Mouse (Mus musculus) midbrain, embryonic 14.5 days (tissue): ENCODE results near the gene Sp3. TPM values are rescaled to one million over a fixed set of nuclear protein-coding genes. Genes with fewer than 3 reads are reported as not detected.

Experiments
- ATAC-seq: fragments of 200-750 bp; cut with Nextera tagmentation; 2 replicates; pipeline ENCODE4 v1.8.0; 2017; ENCODE audit warnings: moderate number of reproducible peaks, moderate library complexity; ENCODE audit not compliant: low FRiP score, low TSS enrichment
- DNase-seq: peaks from one replicate; pipeline ENCODE4 v3.0.0-alpha.2; 2015
- H3K27ac ChIP-seq: fragments of 300-500 bp; sonication (generic); replicated peaks from 2 replicates; pipeline ENCODE4 v1.5.1; 2014; ENCODE audit warnings: mild to moderate bottlenecking, low read depth, low read length, moderate library complexity
- H3K27me3 ChIP-seq: fragments of 300-500 bp; sonication (generic); 2 replicates; pipeline ENCODE4 v1.6.1; 2014; ENCODE audit warnings: low read length, control low read depth, mixed read lengths; ENCODE audit not compliant: control insufficient read depth, insufficient read depth
- H3K36me3 ChIP-seq: fragments of 300-500 bp; sonication (generic); 2 replicates; pipeline ENCODE4 v1.6.1; 2014; ENCODE audit warnings: low read length, control low read depth; ENCODE audit not compliant: control insufficient read depth, insufficient read depth
- H3K4me1 ChIP-seq: fragments of 300-500 bp; sonication (generic); 2 replicates; pipeline ENCODE4 v1.6.1; 2014; ENCODE audit warnings: mild to moderate bottlenecking, antibody characterized with exemption, low read length, control low read depth; ENCODE audit not compliant: control insufficient read depth, insufficient read depth
- H3K4me2 ChIP-seq: fragments of 300-500 bp; sonication (generic); 2 replicates; pipeline ENCODE4 v1.6.1; 2014; ENCODE audit warnings: mild to moderate bottlenecking, low read length, moderate library complexity
- H3K4me3 ChIP-seq: fragments of 300-500 bp; sonication (generic); replicated peaks from 2 replicates; pipeline ENCODE4 v1.5.1; 2014; ENCODE audit warnings: low read depth, low read length
- H3K9ac ChIP-seq: fragments of 300-500 bp; sonication (generic); replicated peaks from 2 replicates; pipeline ENCODE4 v1.6.1; 2014; ENCODE audit warnings: mild to moderate bottlenecking, low read length, moderate library complexity
- H3K9me3 ChIP-seq: fragments of 300-500 bp; sonication (generic); 2 replicates; pipeline ENCODE4 v1.6.1; 2016; ENCODE audit warnings: low read length, control low read depth, mixed read lengths; ENCODE audit not compliant: control insufficient read depth
- WGBS: fragments of 180-500 bp; shearing (Covaris S2); extraction: QIAGEN DNeasy Blood & Tissue Kit; methylation state at CpG from one replicate; pipeline ENCODE4 v1.1.7; 2014; 5-methylcytosine and 5-hydroxymethylcytosine counted together
- polyA plus RNA-seq: library from polyadenylated mRNA; unstranded; fragments of >200 nt; fragmentation: Nextera tagmentation; extraction: Ambion mirVana; gene quantifications from 2 replicates; pipeline ENCODE4 v1.2.1, GENCODE M21; 2014

Sp3 gene
- polyA plus RNA-seq, 1 experiment from 2014 or later = 61.5 TPM

DNA sequence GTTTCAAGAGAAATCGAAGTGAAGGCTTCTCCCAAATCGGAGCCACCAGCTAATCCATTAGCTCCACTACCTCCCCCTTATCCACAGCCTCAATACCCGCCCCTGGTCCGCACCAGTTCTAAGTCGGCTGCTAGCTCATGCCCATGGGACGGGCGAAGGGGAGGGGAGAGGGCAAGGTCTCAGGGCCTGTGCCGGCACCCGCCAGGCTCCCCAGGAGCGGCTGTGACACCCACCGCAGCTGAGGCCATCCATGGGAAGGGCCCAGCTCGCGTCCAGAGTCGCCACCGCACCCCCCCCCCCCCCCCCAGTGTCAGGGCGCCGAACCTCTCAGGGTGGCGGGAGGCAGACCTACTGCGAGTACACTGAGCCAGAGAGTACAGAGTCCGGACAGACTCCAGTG is 32.4 kb upstream of the Sp3 start:
- Histone ChIP-seq H3K4me1 (no peaks in the 10 kb centered on the region), H3K9ac (no peak overlapping the region), H3K36me3 (no peaks in the 10 kb centered on the region), H3K4me2 (no peak overlapping the region), H3K4me3 (no peak overlapping the region), H3K27ac (no peak overlapping the region), H3K27me3 (no peaks in the 10 kb centered on the region), H3K9me3 (peaks cover 5% of the 10 kb centered on the region; the same call in 1 of the 2 replicates)
- DNase-seq (peak; percentile 85), ATAC-seq (no peak)
- WGBS = 77% methylated on average over 20 of the region's 20 CpGs

DNA sequence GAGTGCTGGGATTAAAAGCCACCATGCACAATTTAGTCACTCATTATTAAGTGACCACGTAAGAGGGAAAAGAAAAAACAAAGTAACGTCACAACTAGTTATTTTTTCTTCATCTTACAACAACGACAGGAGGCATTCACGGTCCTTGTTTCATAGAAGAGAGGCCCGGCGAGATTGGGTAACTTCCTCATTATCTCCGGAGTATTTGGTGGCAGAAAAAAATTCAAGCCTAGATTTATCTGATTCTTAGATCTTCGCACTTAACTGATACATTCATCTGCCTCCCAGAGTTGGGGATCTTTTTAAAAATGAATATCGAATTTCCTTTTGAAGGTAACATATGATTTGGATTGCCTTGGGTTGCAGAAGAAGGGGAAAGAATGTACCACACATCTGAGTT is 27.2 kb upstream of the Sp3 start:
- Histone ChIP-seq H3K4me2 (no peak overlapping the region), H3K4me1 (peaks cover 16% of the 10 kb centered on the region), H3K9ac (no peak overlapping the region), H3K27ac (no peak overlapping the region), H3K36me3 (no peaks in the 10 kb centered on the region), H3K9me3 (peaks cover 5% of the 10 kb centered on the region; the same call in 1 of the 2 replicates), H3K27me3 (no peaks in the 10 kb centered on the region), H3K4me3 (no peak overlapping the region)
- 92% methylated on average over 9 of the region's 9 CpGs for WGBS
- no peak for ATAC-seq
- DNase-seq = no peak

DNA sequence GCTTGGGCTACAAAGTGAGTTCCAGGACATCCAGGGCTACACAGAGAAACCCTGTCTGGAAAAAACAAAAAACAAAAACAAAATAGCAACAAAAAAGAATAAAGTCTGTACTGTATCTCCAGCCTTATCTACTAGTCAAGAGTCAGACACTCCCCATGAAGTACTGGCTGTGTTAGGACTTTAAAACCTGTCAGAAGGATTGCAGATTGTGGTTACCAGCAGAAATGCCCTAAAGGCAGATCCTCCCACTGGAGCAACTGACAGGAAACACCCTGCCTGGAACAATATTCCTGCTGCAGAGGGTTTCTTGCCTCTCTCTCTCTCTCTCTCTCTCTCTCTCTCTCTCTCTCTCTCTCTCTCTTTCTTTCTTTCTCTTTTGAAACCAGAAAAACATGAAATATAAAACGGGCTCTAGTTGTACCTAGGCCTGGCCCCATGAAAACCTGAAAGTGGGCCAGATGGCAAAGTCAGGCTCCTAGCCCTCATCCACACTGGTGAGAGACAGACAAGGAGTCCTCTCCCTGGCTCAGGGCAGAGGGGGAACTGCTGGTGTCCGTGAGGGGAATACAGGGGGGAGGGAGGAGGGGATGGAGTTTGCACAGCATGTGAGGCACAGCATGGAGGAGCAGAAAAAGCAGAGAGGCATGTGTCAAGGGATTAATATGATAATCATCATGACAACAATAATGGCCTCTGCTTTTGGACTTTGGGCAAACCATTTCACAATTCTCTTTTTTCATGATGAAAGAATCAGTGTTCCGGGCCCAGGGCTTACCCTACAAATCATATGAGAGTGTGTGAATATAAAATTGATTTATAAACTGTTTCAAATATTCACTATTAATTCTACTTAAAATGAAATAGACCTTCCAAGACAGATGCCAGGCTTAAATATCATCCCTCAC is 25.6 kb upstream of the Sp3 start:
- peak; percentile 33 for DNase-seq
- 45% methylated on average over 3 of the region's 3 CpGs for WGBS
- H3K27ac ChIP-seq = peak overlapping the region; percentile 37; the same call in 1 of the 2 replicates

DNA sequence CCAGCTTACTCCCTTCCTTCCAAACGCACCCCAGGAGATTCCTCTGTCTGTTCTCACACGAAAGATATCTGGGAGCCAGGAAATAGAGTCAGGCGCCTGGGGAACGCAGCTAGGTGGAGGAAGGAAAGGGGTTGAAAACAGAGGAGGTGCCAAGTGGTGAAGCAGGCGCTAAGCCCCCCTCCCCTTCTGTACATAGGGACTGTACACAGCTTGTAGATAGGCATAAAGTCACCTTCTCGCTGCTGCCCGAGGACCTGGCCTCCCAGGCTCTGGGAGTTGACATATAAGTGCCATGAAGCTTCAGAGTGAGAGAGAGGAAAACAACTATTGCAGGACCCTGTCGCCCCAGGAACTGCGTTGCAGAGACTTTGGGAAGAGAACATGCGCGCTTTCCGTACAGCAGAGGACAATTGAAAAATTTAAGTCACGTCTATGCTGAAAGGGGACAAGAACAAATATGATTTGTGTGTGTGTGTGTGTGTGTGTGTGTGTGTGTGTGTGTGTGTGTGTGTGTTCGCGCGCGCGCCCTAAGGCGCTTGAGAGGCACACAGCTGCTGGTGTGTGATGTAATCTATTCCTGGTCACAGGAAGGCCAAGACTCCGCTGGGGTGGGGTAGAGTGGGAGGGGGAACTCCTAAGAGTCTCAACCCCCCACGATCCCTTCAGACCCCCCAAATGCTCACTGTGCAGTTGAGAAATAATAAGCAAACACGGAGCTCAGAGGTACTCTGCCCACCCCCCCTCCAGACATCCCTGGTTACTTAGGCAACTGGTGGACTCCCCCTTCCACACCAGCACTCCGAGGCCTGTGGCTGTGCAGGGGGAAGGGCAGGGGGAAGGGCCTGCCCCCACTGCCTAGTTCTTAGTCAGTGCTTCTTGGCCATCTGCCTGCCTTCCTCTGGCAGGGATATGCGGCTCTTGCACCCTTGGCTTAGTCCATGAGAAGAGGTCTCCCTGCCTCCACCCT is 23.8 kb upstream of the Sp3 start:
- Histone ChIP-seq H3K9ac (no peak overlapping the region; the same call in 1 of the 2 replicates), H3K27ac (peak overlapping the region; percentile 63; the same call in 1 of the 2 replicates), H3K4me2 (peak overlapping the region; percentile 35), H3K4me3 (no peak overlapping the region), H3K36me3 (no peaks in the 10 kb centered on the region), H3K27me3 (no peaks in the 10 kb centered on the region), H3K9me3 (no peaks in the 10 kb centered on the region), H3K4me1 (peaks cover 16% of the 10 kb centered on the region)
- peak; percentile 68; the same call in 1 of the 2 replicates for ATAC-seq
- 33% methylated on average over 24 of the region's 24 CpGs for WGBS
- peak; percentile 69 for DNase-seq

More for the DNA sequence above, 25.6 kb upstream of the Sp3 start:
- ATAC-seq = no peak
- no peak overlapping the region for H3K4me3 ChIP-seq
- H3K9me3 ChIP-seq = peaks cover 5% of the 10 kb centered on the region; the same call in 1 of the 2 replicates
- peaks cover 16% of the 10 kb centered on the region for H3K4me1 ChIP-seq
- no peaks in the 10 kb centered on the region for H3K36me3 ChIP-seq
- no peak overlapping the region for H3K9ac ChIP-seq
- no peaks in the 10 kb centered on the region for H3K27me3 ChIP-seq
- H3K4me2 ChIP-seq = no peak overlapping the region

DNA sequence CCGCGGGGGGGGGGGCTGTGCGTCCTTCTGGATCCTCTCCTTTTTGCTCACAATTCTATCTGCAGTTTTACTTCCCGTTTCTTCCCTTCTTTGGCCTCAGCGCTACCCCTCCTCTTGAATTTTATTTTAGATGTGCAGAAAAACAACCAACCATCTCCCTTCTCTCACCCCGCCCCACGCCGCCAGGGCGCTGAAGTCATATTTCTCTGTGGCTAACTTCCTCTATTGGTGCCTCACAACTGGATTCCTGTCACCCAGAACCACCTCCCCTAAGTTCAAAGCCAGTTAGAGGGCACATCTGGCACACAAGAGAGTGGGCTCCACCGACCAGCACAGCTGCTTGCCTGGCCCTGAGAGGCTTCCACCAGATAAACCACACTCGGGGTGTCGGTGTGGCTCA is 22.8 kb upstream of the Sp3 start:
- H3K27me3 ChIP-seq = no peaks in the 10 kb centered on the region
- H3K36me3 ChIP-seq = no peaks in the 10 kb centered on the region
- WGBS = 66% methylated on average over 11 of the region's 12 CpGs
- H3K4me1 ChIP-seq = peaks cover 16% of the 10 kb centered on the region
- DNase-seq (no peak), ATAC-seq (no peak)
- H3K4me3 ChIP-seq = no peak overlapping the region
- H3K27ac ChIP-seq = no peak overlapping the region
- H3K4me2 ChIP-seq = no peak overlapping the region
- H3K9me3 ChIP-seq = no peaks in the 10 kb centered on the region
- no peak overlapping the region for H3K9ac ChIP-seq

DNA sequence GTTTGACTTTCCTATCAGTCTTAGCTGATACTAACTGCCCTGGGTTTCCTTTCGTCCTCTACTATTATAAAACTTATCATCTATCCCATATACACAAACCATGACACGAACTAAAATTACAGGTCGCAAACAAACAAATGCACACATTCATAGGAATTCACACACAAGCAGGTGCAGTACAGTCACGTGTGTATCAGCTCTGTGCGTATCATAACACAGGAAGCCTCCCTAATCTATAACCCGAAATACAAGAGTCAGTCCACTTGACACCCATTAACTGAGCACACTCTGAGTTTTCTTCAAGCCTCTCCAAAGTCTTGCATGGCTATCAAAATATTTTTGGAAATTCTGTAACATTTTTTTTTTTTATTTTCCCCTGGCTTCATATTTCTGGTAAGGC is 22.2 kb upstream of the Sp3 start:
- DNase-seq (no peak), ATAC-seq (no peak)
- no peaks in the 10 kb centered on the region for H3K36me3 ChIP-seq
- WGBS = 95% methylated on average over 6 of the region's 6 CpGs
- no peak overlapping the region for H3K4me3 ChIP-seq
- peaks cover 16% of the 10 kb centered on the region for H3K4me1 ChIP-seq
- H3K9me3 ChIP-seq = no peaks in the 10 kb centered on the region
- H3K27me3 ChIP-seq = no peaks in the 10 kb centered on the region
- H3K27ac ChIP-seq = no peak overlapping the region
- H3K9ac ChIP-seq = no peak overlapping the region
- no peak overlapping the region for H3K4me2 ChIP-seq

DNA sequence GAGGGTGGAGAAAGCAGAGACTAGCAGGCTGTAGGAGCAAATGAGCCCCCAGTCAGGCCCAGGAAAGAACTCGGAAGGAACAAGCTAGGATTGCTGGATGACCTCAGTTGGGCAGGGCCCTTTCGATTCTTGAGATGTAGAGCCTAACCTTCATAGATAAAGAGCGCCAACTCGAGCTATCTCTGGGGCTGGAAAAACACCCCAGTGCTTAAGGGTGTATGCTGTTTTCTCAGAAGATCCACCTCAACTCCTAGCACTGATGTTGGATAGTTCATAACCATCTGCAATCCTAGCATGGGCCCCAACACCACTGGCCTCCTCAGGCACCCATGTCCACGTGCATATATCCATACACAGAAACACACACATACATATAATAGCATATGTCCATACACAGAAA is 21.7 kb upstream of the Sp3 start:
- Histone ChIP-seq H3K9ac (no peak overlapping the region), H3K36me3 (no peaks in the 10 kb centered on the region), H3K27me3 (no peaks in the 10 kb centered on the region), H3K4me3 (no peak overlapping the region), H3K27ac (no peak overlapping the region), H3K4me2 (no peak overlapping the region), H3K4me1 (peaks cover 16% of the 10 kb centered on the region), H3K9me3 (no peaks in the 10 kb centered on the region)
- ATAC-seq (no peak), DNase-seq (no peak)
- 94% methylated on average over 5 of the region's 5 CpGs for WGBS

DNA sequence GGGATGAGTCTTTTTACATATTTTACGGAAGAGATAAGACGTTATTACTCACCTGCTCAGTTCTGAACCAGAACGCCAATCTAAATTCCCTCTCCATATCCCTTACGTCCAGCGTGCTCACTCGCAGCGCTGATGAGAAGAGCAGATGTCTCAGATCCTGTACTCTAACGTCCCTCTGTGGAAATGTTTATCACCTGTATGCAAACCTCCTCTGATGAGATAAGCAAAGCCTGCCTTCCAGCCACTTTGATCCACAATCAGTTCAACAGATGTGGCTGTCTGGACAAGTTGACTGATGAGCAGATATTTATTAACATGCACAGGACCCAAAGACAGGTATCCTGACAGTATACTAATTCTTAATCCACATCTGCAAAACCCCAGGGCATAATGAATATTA is 19.9 kb upstream of the Sp3 start:
- Histone ChIP-seq H3K27me3 (no peaks in the 10 kb centered on the region), H3K36me3 (no peaks in the 10 kb centered on the region), H3K27ac (no peak overlapping the region), H3K4me1 (peaks cover 18% of the 10 kb centered on the region), H3K4me2 (no peak overlapping the region), H3K9me3 (no peaks in the 10 kb centered on the region), H3K4me3 (no peak overlapping the region), H3K9ac (no peak overlapping the region)
- DNase-seq (no peak), ATAC-seq (no peak)
- 77% methylated on average over 8 of the region's 8 CpGs for WGBS
